Mouse (Mus musculus): ENCODE results near the gene Rev1. TPM values are rescaled to one million over a fixed set of nuclear protein-coding genes. Genes with fewer than 3 reads are reported as not detected.
"Not testable (repeated sequence)": the region's sequence is repeated elsewhere in the genome, so short reads cannot be mapped to it uniquely, and the experiment has no call there.

Rev1 gene
- polyA plus RNA-seq, 1 experiment from 2014 or later: 43.5 TPM

DNA sequence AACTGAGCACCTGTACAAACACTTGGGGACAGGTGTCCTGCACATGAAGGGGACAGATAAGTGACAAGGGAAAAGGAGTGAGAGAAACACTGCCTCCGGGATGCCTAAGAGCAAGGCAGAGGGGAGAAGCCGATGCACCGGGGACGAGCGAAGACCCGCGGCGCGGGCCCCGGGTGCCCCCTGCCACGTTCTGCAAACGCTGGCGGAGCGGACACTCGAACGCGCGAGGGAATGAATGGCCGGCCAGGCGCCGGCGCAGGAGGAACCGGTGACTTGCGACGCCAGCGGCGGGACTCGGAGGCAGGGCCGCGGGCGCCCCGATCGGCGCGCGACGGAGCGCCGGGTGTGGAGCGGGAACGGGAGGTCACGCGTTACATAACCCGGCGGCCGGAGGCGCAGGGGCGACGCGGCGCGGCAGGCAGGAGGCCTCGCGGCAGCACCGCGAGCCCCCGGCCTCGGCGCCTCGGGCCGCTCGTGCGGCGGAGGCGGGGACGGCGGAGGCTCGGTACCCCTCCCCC lies 623 bp downstream of the Rev1 start:
- Histone ChIP-seq H3K9ac (peak overlapping the region; percentile 94), H3K4me3 (peak overlapping the region; percentile 88), H3K4me1 (replicated peaks) (peaks cover 31% of the 10 kb centered on the region), H3K36me3 (no peaks in the 10 kb centered on the region), H3K27me3 (no peaks in the 10 kb centered on the region), H3K9me3 (no peaks in the 10 kb centered on the region), H3K27ac (peak overlapping the region; percentile 97), H3K4me2 (peak overlapping the region; percentile 80)
- ATAC-seq (ENCODE audit: low FRiP score): no peak; the same call in none of the 2 replicates
- under 1% methylated on average over 66 of the region's 68 CpGs for WGBS

DNA sequence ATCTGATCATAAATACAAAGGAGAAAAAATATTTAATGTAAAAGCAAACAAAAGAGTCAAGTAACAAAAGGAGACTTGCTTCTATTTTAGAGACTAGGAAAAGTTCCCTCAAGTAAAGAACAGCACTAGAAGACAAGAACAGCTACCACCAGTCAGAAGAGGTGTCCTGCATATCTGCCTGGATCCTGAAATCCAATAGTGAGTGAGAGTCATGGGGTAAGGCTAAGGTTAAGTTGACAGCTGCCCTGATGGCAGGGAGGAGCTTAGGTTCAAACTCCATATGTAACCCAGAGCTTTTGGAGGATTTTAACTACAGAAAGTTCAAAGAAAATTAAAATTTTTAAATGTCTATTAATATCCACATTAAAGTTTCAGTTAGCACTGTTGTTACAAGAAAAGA lies 2.6 kb downstream of the Rev1 start:
- no peaks in the 10 kb centered on the region for H3K27me3 ChIP-seq
- no peaks in the 10 kb centered on the region for H3K9me3 ChIP-seq
- H3K4me1 ChIP-seq (replicated peaks): peaks cover 31% of the 10 kb centered on the region
- no peak overlapping the region for H3K9ac ChIP-seq
- no peak for ATAC-seq (ENCODE audit: low FRiP score)
- no peak overlapping the region for H3K4me3 ChIP-seq
- no peak overlapping the region for H3K4me2 ChIP-seq
- H3K27ac ChIP-seq: no peak overlapping the region
- no peaks in the 10 kb centered on the region for H3K36me3 ChIP-seq

DNA sequence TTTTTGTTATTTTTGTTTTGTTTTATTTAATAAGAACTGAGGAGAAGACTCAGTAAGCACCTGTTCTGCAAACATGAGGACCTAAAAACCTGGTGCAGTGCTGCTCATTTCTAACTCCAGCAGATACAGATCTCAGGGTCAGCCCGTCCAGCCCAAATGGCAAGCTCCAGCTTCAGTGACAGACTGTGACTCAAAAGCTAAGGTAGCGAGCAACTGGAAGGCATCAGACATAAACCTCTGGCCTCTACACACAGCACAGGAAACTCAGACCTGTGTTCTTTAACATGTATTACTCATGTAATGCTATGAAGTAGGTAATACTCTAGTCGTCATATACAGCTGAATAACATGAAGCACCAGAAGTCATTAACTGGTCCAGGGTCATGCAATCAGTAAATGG lies 3.2 kb downstream of the Rev1 start:
- Histone ChIP-seq H3K4me1 (replicated peaks) (peaks cover 31% of the 10 kb centered on the region), H3K36me3 (no peaks in the 10 kb centered on the region), H3K9me3 (no peaks in the 10 kb centered on the region), H3K27ac (no peak overlapping the region), H3K27me3 (no peaks in the 10 kb centered on the region), H3K4me2 (no peak overlapping the region), H3K9ac (no peak overlapping the region), H3K4me3 (no peak overlapping the region)
- 77% methylated on average over 3 of the region's 3 CpGs for WGBS
- no peak for ATAC-seq (ENCODE audit: low FRiP score)

DNA sequence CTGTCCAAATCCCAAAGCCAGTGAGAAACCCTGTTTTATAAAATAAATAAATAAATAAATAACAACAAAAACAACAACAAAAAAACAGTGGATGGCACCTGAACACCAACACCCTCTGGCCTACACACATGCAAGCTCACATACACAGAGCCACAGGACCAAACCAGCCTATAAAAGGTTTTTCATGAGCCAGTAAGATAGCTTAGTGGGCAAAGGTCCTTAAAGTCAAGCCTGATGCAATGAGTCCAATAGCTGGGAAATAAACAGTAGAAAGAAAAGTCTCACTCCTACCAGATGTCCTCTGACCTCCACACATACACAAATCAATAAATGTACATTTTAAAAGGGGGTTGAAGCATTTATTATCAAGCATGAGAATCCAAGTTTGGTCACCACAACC lies 5.3 kb downstream of the Rev1 start:
- H3K27ac ChIP-seq: no peak overlapping the region
- H3K36me3 ChIP-seq: no peaks in the 10 kb centered on the region
- H3K4me1 ChIP-seq (replicated peaks): peaks cover 23% of the 10 kb centered on the region

DNA sequence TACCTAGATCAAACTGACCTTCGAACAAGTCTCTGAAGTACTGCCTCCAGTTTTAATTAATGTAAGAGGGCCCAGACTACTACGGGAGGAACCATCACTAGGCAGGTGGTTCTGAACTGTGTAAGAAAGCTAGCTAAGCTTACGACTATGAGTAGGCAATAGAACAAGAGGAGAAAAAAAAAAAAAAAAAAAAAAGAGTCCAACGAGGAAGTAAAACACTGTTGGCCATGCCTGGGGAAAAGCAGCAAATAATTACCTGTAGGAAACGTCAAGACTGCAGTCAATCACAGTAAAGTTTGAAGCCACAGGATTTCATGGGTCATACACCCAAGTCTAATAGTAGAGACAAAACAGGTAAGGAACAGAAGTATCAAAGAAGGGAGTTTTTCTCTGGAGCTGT lies 8.7 kb downstream of the Rev1 start:
- 87% methylated on average over 5 of the region's 5 CpGs for WGBS
- Histone ChIP-seq H3K4me1 (replicated peaks) (no peaks in the 10 kb centered on the region), H3K27ac (no peak overlapping the region), H3K4me2 (no peak overlapping the region), H3K27me3 (no peaks in the 10 kb centered on the region), H3K4me3 (no peak overlapping the region), H3K9me3 (no peaks in the 10 kb centered on the region), H3K9ac (no peak overlapping the region), H3K36me3 (no peaks in the 10 kb centered on the region)
- ATAC-seq (ENCODE audit: low FRiP score): no peak

More for the DNA sequence above, 5.3 kb downstream of the Rev1 start:
- Histone ChIP-seq H3K27me3 (no peaks in the 10 kb centered on the region), H3K9ac (no peak overlapping the region), H3K9me3 (no peaks in the 10 kb centered on the region), H3K4me3 (no peak overlapping the region), H3K4me2 (no peak overlapping the region)
- ATAC-seq (ENCODE audit: low FRiP score): no peak

DNA sequence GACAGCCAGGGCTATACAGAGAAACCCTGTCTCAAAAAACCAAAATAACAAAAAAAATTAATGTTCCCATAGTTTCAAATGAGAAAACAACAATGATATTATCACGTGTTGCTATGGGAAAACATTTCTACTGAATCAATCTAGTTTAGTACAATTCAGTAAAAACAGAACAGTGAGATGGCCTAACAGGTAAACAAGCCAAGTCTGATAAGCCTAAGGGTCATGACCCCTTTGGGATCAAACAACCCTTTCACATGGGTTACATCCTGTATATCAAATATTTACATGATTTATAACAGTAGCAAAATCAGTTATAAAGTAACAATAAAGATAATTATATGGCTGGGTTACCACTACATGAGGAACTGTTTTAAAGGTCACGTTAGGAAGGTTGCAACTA lies 11.0 kb downstream of the Rev1 start:
- WGBS: 91% methylated on average over 2 of the region's 2 CpGs
- no peak overlapping the region for H3K9ac ChIP-seq
- ATAC-seq (ENCODE audit: low FRiP score): no peak

DNA sequence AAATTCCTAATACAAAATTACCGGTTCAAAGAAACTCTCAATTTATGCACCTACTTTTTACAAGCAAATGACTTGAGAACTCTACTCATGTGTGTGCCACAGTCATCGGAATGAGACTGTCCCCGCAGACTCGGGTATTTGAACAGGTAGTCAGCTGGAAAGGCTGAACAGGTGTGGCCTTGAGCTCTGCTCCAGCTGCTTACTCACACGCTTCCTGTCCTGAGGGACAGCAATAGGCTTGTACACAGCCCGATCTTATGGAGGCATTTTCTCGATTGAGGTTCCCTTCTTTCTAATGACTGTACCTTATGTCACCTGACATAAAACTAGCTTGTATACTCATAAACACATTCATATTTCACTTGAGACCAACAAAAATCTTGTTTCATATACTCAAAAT lies 19.8 kb downstream of the Rev1 start:
- Histone ChIP-seq H3K36me3 (peaks cover 4% of the 10 kb centered on the region; the same call in 1 of the 2 replicates), H3K27ac (no peak overlapping the region), H3K27me3 (no peaks in the 10 kb centered on the region), H3K4me3 (no peak overlapping the region), H3K4me1 (replicated peaks) (no peaks in the 10 kb centered on the region), H3K9ac (no peak overlapping the region), H3K9me3 (no peaks in the 10 kb centered on the region), H3K4me2 (no peak overlapping the region)
- ATAC-seq (ENCODE audit: low FRiP score): no peak
- 90% methylated on average over 7 of the region's 7 CpGs for WGBS

More for the DNA sequence above, 11.0 kb downstream of the Rev1 start:
- Histone ChIP-seq H3K27ac (no peak overlapping the region), H3K4me2 (no peak overlapping the region), H3K27me3 (no peaks in the 10 kb centered on the region), H3K4me1 (replicated peaks) (no peaks in the 10 kb centered on the region), H3K9me3 (no peaks in the 10 kb centered on the region), H3K36me3 (no peaks in the 10 kb centered on the region), H3K4me3 (no peak overlapping the region)

DNA sequence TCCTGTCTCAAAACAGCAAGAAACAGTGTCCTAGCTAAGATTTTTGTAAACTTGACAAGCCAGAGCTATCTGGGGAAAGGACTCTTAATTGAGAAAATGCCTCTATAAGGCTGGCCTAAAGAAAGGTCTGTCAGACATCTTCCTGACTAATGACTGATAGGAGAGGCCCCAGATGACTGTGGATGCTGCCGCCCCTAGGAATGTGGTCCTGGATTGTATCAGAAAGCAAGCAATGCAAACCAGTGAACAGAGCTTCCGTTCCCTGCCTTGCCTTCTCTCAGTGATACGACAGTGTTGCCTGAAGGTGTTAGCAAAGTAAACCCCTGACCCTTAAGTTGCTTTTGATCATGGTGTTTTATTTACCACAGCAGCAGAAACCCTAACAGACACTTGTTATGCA lies 25.8 kb downstream of the Rev1 start:
- H3K4me3 ChIP-seq: no peak overlapping the region

DNA sequence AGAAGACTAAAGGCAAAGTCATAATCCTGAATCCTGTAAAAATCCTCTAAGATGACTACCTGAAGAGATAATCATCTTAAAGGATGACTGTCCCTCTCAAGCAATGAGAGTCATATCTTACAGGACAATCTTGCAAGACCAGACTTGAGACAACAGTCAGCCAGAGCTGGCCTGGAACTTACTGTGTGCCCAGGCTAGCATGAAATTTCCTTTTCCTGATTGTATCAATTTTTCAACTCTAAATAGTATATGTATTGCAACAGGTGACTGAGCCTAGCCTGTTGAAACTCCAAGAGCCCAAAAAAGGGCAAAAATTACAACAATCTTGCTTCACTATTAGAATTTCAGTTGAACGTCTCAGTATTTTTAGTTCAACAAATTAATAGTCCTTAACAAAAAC lies 26.4 kb downstream of the Rev1 start:
- peaks cover 21% of the 10 kb centered on the region for H3K36me3 ChIP-seq
- no peaks in the 10 kb centered on the region for H3K4me1 ChIP-seq (replicated peaks)
- H3K9me3 ChIP-seq: no peaks in the 10 kb centered on the region
- no peak overlapping the region for H3K4me3 ChIP-seq
- no peak for ATAC-seq (ENCODE audit: low FRiP score)
- WGBS: 83% methylated on average over 1 of the region's 1 CpGs
- no peak overlapping the region for H3K4me2 ChIP-seq
- no peak overlapping the region for H3K27ac ChIP-seq
- no peaks in the 10 kb centered on the region for H3K27me3 ChIP-seq
- no peak overlapping the region for H3K9ac ChIP-seq

More for the DNA sequence above, 25.8 kb downstream of the Rev1 start:
- H3K4me2 ChIP-seq: no peak overlapping the region
- 71% methylated on average over 3 of the region's 3 CpGs for WGBS
- no peak overlapping the region for H3K27ac ChIP-seq
- ATAC-seq (ENCODE audit: low FRiP score): no peak
- H3K9me3 ChIP-seq: no peaks in the 10 kb centered on the region
- H3K4me1 ChIP-seq (replicated peaks): no peaks in the 10 kb centered on the region
- H3K9ac ChIP-seq: no peak overlapping the region
- peaks cover 17% of the 10 kb centered on the region for H3K36me3 ChIP-seq
- no peaks in the 10 kb centered on the region for H3K27me3 ChIP-seq

DNA sequence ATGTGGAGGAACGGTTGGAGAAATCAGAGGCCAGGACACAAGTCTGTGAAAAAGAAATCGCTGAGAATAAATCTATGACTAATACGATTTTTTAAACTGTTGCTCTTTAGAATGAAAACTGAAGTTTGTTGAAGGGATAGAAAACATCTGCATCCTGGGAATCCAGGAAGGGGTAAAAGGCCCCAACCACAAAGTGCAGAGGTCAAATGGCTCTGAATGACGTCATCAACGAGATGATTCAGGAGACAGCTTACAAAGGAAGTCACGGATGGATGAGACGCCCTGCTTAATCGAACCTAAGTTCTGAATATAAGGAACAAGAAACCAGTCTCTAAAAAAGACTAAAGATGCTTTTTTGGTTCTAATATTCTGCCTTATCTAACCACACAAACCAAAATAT lies 48.3 kb downstream of the Rev1 start:
- no peak for ATAC-seq (ENCODE audit: low FRiP score)
- 77% methylated on average over 8 of the region's 8 CpGs for WGBS

DNA sequence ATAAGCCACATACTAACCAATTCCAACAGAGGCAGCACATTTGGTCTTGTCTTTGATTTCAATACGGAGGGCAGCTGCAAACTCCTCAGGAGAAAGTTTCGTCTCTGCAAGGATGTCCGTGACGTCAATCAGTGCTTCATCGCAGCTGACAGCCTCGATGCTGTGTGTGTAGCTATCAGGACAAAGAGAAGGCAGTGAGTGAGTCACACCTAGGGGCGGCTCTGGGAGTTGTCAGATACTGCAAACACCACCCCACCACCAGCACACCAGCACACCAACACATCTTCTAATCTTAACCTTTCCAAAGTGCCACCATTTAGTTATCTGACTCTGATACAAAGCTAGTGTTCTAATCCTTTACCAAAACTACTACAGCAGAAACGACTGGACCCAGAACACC lies 58.3 kb downstream of the Rev1 start:
- H3K27ac ChIP-seq: no peak overlapping the region
- H3K4me3 ChIP-seq: no peak overlapping the region
- no peaks in the 10 kb centered on the region for H3K4me1 ChIP-seq (replicated peaks)
- H3K9ac ChIP-seq: no peak overlapping the region
- H3K9me3 ChIP-seq: no peaks in the 10 kb centered on the region
- peaks cover 53% of the 10 kb centered on the region for H3K36me3 ChIP-seq
- no peak overlapping the region for H3K4me2 ChIP-seq
- WGBS: 88% methylated on average over 8 of the region's 8 CpGs
- no peak for ATAC-seq (ENCODE audit: low FRiP score)
- no peaks in the 10 kb centered on the region for H3K27me3 ChIP-seq

More for the DNA sequence above, 48.3 kb downstream of the Rev1 start:
- Histone ChIP-seq H3K4me3 (no peak overlapping the region), H3K27ac (no peak overlapping the region), H3K36me3 (peaks cover 36% of the 10 kb centered on the region), H3K9ac (no peak overlapping the region), H3K4me2 (no peak overlapping the region), H3K4me1 (replicated peaks) (no peaks in the 10 kb centered on the region), H3K9me3 (no peaks in the 10 kb centered on the region), H3K27me3 (no peaks in the 10 kb centered on the region)

DNA sequence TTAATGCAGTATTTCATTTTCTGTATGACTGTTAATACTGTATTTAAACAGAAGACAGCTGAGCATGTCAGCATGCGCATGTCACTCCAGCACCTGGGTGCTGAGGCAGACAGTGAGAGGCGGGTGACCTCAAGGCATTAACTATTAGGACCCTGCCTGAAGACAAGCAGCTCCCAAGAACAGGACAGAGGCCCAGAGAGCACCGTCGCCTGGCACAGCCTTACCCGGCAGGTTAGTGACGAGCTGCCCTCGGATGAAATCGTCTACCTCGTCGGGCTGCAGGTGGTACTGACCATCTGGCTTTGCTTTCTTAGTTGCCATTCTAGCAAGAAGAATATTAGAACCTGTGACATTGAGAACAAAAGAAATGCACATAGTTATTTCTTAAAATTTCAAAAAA lies 62.3 kb downstream of the Rev1 start:
- H3K9ac ChIP-seq: no peak overlapping the region
- ATAC-seq (ENCODE audit: low FRiP score): no peak
- WGBS: 96% methylated on average over 10 of the region's 10 CpGs
- no peak overlapping the region for H3K27ac ChIP-seq
- no peak overlapping the region for H3K4me2 ChIP-seq
- H3K27me3 ChIP-seq: no peaks in the 10 kb centered on the region
- H3K36me3 ChIP-seq: peaks cover 62% of the 10 kb centered on the region
- H3K4me3 ChIP-seq: no peak overlapping the region
- H3K9me3 ChIP-seq: no peaks in the 10 kb centered on the region
- H3K4me1 ChIP-seq (replicated peaks): no peaks in the 10 kb centered on the region

DNA sequence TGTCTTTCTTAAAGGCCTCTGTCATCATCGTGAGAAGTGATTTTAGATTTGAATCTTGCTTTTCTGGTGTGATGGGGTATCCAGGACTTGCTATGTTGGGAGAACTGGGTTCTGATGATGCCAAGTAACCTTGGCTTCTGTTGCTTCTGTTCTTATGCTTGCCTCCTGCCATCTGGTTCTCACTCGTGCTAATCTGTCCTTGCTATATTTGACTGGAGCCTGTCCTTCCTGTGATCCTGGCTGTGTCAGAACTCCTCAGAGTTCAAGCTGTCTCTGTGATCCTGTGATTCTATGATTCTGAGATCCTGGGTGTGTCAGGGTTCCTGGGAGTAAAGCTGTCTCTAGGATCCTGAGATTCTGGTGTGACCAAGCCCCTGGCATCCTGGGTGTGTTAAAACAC lies 67.4 kb downstream of the Rev1 start:
- not testable (repeated sequence) for ATAC-seq (ENCODE audit: low FRiP score); H3K27ac ChIP-seq; H3K4me2 ChIP-seq; H3K4me1 ChIP-seq (replicated peaks); H3K4me3 ChIP-seq; H3K27me3 ChIP-seq; H3K9me3 ChIP-seq; H3K9ac ChIP-seq
- peaks cover 74% of the 10 kb centered on the region for H3K36me3 ChIP-seq
- 98% methylated on average over 2 of the region's 2 CpGs for WGBS
